Mouse (Mus musculus) adrenal gland, adult (tissue): ENCODE data around the gene Rgl1.
"Not testable (repeated sequence)": the region's sequence is repeated elsewhere in the genome, so short reads cannot be mapped to it uniquely, and the experiment has no call there.

Experiments
- DNase-seq, 2 experiments: peaks; one replicate each; pipeline ENCODE4 v3.0.0; 2022 to 2023; ENCODE audit warnings: low spot score in 1 of 2; ENCODE audit not compliant: inconsistent age in 2 of 2

Rgl1 gene

DNA sequence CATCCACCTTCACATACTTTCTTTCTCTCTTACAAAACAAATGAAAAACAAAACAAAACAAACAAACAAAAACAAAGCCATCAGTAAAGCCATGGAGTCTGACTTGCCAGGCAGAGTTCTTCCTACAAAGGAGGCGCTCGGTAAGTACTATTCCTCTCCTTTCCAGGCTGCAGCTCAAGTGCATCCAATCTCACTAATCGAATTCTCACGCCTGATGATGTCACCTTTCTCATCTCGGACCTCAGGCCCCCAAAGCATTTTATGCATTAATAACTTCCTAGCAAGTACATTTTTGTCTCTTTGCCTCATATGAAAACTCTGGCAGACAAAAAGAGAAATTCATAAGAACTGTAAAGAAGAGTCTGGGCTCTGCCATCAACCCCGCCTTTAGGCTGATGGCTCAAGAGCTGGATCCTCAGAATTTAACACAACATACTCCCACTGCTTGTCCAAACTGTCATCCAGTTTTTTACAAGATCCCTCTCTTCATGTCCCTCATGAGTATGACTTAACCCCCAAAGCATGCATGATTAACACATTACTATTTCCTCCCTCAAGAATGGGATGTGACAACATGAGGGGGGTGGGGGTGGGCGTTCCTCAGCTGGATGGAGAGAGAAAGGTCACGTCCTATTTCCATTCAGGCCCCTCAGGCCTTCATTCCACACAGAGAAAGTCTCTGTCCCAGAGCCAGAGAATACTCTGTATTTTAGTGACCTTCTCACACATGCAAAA is 96.5 kb downstream of the Rgl1 start:
- DNase-seq, result no peak

DNA sequence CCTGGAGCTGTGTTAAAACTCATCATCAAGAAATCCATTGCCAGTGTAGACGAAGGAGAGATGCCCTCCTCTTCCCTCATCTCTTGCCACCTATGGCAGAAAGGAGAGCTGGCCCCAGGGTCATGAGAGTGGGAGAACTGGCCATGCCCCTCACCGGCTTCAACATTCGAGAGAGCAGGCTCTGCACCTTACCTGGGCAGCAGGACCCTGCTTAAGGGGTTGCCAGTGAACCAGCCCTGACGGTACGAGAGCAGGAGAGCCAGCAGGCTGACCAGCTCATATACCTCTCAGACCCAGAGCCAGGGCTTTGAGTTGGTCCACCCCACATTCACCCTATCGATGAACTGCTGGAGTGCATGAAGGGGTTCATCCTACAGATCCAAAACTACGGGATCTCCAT is 105.7 kb downstream of the Rgl1 start:
- no peak for DNase-seq

DNA sequence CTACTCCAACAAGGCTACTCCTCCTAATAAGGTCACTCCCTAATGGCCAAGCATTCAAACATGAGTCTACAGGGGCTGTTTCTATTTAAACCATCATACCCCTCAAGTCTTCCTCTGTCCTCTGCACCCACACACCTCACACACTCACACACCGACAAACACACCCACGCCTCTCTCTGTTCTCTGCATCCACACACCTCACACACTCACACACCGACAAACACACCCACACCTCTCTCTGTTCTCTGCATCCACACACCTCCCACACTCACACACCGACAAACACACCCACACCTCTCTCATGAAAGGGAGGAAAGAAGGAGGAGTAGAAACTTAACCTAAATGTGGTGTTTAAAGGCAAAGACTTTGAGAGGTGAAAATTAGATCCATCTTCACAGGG is 106.2 kb downstream of the Rgl1 start:
- no peak for DNase-seq

DNA sequence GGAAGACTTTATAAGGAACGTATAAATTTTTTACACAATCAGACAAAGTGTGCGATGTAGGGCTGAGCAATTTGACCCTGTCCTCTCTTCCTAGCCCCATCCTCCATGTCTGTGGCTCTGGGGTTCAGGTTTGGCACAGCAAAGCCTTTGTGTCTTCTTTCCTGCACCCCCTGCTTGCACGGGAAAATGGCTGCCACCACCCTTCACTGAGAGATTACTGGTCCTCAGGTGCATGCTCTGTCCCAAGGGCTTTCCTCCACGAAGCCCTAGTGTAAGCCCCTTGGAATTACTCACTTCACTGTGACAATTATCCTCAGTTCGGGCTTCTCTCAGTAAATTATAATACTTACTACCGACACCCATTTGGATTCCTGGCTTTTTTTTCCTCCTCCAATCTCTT is 109.5 kb downstream of the Rgl1 start:
- no peak for DNase-seq

DNA sequence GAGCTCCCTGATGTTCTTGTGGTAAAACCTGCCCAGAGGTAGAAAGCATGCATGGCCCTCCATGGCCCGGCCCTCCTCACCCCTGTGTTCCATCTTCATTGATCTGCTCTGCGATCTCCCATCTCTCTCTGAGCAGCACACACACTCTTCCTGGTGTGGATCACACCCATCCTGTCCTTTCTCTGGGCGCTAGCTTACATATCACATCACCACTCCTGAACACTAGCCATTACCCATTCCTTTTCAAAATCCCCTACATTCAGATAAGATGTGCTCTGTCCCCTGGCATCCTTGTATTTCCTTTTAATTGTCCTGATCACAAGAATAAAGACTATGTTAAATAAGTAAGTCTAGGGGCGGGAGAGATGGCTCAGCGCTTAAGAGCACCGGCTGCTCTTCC is 111.3 kb downstream of the Rgl1 start:
- no peak for DNase-seq

DNA sequence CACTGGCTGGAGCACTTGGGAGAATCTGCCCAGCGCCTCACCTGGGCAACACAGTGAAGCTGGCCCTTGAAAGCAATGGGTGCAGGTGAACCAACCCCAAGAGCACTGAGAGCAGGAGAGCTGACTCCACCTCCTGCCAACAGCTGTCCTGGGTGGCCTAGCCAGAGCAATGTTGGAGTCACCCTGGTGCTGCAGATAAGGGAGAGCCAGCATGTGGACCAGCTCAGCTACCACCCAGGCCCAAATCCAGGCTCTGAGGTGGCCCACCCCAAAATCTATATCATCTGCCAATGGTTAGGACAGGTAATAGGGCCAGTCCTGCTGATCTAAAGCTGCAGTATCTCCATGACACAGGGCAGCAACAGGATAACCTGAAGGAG is 114.7 kb downstream of the Rgl1 start:
- no peak for DNase-seq

DNA sequence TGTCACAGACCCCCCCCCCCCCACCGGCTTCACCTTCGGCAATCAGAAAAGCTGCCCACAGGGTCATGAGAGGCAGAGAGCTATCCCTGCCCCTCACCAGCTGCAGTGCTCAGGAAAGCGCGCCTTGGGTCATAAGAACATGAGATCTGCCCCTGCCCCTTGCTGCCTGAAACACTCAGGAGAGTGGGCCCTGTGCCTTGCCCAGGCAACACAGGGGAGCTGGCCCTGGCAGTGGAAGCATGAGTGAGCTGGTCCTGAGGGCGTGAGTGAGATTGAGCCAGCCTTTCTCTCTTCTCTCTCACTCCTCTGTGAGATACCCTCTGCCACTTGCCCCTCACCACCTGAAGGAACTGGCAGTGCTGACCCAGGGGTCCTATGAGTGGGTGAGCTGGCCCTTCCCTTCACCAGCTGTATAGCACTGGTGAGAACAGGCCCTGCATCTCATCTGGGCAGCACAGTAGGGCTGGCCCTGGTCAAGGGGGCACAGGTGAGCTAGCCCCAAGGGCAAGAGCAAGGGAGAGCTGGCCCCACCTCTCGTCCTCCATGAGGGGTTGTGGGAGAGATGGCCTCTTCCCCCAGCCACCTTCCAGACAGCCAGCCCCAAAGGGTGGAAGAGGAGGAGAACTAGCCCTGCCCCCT is 115.2 kb downstream of the Rgl1 start:
- DNase-seq, result no peak

DNA sequence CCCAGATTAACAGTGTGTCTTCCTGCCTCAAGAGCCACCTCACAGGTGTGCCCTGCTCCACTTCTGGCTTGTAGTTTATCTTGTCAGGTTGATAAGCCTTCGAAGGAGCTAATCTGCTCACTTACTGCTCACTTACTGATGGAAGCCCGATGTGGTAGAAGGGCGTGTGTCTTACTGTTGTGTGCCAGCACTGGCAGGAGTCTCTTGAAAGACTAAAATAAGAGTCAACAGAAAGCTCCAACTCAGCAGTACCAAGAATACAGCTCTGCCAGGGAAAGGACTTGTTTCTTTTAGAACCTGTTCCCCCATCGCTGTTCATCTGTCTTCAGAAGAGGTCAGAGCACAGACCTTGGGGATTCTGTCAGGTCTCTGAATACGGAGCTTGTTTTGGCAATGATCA is 118.1 kb downstream of the Rgl1 start:
- DNase-seq, result no peak

DNA sequence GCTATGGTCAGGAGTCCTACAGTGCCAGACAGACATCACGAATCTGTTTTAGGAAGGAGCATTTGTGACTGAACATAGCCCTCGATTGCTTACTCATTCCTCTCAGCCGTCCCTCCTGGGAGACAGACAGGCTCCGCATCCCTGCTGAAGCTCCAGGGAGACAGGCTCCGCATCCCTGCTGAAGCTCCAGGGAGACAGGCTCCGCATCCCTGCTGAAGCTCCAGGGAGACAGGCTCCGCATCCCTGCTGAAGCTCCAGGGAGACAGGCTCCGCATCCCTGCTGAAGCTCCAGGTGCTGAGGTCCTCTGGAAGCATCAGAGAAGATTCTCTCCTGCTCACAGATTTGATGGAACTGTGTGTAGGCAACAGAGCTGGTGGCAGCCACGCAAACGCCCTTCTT is 123.9 kb downstream of the Rgl1 start:
- not testable (repeated sequence) for DNase-seq

DNA sequence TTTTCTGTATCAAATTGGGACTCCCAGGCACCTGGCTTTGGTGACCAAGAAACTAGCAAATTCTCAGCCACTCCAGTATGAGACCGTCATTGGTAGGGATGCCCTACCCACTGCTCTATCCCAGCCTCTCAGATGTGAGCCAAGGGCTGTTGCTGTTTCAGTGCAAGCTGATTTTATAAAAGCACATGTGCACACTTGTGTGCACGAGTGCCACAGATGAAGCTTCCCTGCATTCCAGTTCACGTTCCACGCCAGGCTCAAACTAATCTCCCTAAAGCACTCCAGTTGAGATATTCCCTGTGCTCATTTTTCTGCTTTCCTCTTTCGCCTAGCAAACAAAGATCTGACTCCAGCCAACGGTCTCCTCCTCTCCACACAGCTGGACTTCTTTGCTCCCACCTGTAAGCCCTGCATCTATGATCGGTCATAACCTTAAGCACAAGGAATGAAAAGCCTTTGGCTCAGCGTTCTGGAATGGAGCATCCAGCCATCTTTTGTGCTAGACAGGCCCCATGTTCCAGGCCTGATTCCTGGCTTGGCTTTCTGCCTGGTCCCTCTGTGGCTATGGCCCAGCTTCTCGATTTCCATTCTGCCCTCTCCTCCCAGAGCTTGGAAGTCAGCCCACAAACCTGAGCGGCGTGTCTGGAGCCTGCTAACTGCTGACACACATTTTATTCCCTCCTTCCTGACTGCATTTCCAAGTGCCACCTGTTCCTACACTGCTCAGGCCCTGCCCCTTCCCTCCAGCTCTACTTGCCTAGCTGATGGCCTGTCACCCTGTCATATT is 125.8 kb downstream of the Rgl1 start:
- peak; percentile 18 to 67 for DNase-seq

DNA sequence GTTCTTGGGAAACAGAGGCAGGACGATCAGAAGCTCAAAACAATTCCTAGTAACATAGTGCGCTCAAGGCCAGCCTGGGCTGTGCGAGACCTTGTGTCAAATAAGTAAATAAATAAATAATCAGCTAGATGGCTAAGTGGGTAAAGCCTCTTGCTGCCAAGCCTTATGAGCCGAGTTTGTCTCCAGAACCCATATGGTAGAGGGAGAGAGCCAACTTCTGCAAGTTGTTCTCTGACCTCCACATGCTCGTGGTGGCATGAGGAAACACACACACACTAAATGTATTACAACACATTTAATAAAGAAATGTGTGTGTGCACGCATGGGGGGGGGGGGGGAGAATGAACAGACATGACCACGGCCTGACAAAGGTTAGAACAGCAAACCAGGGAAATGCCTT is 126.8 kb downstream of the Rgl1 start:
- no peak for DNase-seq

DNA sequence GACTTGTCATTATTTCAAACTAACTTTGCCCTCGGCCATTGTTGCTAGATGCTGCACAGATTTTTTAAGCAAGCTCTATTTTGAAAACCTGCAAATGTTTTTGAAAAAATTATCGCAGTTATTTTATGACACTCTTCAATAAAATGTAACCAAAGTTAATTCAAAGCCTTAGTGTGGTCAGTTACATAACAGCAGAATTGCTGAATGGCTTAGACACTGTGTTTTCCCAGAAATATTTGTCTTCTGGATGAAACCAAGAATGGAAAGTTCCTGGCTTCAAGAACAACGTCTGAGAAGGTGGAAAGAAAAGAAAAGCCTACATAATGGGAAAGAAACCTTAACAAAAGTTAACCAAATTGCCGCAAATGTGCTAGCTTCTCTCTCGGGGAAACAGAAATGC is 131.5 kb downstream of the Rgl1 start:
- no peak for DNase-seq

DNA sequence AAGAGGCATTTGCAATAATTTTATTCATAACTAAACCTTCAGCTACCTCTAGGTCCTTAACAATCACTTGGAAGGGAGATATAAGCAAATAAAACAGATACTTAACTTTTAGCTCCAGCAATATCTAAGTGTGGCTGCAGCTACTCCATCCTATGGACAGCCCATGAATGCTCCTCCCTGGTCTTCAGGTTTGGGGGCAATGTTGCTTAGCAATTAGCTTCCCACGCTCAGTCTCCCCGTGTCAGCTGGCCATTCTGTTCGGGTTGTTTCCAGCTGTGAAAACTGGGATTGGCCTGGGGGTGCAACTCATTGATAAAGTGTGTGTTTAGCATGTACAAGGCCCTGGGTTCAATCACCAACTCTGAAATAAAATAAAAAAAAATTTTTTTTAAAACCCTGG is 136.4 kb downstream of the Rgl1 start:
- DNase-seq, result no peak

DNA sequence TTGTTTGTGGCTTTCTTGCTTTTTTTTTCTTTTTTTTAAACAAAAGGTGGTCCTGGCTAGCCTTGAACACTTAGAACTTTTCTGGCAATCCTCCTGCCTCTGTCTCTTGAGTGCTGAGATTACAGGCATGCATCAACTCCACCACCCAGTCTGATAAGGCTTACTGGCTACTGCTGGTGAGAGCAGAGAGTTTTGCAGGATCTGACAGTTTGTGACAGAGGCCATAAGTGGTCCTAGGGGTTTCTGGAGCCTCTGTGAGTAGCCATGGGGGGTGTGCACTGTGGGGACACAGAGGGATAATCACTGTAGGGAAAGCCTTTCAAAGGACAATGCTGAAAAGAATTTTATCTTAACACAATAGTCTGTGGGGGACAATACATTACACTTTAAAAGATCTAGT is 140.5 kb downstream of the Rgl1 start:
- DNase-seq, result no peak

DNA sequence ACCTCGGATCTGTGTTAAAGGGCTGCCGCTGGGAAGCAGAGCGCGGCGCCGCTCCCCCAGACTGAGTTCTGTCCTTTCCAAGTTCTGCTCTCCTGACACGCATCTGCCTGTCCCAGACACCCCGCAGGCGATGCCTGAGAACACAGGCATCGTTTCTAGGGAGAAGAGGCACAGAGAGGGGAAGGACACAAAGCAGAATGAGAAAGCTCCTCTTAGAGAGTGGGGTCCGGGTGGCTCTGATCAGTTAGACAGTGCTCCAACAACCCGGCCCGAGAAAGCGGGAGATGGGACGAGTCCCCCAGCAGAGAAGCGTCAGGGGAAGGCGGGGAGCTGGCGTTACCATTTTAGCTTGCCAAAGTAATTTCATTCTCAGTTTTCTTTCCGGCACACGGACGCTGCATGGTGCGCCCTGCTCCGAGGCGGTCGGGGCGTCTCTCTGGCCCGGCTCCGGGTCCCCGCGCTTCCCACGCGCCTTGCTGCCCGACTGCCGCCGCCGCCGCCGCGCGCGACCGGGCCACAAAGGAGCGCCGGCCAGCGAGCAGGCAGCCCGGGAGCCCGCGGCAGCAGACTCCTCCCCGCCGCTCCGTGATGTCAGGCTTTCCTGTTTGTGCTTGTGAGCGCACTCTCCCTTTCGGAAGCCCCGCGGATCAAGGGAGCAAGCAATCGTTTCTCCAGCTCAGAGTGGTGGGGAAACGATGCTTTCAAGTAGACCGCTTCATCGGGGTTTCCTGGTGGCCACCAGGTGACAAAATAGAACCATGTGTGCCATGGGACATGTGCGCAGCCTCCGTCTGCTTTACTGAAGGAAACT is 141.3 kb downstream of the Rgl1 start:
- DNase-seq, result peak; percentile 78 to 90

DNA sequence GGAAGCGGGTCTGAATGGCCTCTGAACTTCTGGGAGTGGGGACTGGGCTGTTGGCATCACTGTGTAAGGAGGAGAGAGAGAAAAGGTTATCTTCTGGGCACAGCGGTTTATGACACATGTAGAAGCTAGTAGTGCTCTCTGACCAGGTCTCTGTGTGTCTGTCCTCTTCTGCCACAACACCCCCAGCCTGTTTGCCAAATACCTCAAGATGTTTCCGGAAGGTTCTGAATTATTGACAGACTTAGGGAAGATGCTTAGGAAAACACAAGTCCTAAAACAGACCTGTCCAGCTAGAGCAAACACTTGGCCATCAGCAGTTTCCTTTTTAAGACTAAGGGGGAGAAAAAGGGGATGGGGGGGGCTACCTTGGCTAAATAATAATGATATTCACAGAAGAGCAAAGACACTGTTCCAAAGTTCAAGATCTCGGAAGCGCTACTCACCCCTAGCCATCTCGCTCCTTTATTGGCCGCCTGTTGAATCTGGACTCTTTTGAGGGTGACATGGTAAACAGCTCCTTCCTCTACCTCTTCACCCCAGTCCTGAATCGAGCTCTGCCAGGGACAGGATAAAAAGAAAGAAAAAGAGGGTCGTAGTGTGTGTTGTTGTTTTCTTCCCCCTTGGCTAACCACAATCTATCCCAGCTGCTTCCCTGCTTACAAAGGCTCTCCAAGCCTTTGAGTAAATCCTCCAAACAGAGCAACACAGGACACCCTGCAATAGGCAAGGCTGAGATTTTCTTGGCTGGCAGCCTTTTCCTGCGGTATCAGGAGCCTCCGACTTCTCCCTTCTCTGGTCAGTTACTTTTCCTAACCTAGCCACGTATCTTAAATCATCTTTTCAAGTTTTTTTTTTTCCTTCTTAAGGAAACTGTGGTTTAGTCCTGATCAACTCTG is 142.5 kb downstream of the Rgl1 start:
- peak in 1 of 2 experiments; percentile 54 for DNase-seq

DNA sequence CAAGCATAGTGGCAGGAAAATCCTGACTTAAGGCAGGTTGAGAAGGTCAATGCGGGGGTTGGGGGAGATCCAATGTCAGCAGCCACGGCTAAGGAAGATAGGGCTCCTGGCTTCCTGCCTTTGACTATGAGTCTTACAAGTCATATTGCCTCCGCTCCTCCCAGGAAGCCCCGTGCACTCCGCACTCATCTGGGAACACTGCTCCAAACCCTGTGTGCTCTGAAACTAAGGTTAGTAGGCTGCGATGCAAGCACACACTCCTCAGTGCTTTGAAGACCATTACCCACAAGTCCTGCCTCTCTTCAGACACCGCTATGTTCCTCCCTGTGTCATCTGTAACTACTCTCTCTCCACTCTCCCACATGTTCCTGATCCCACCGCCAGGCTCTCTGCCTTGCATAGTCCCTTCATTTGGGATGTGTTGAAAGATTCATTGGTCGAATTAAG is 143.4 kb downstream of the Rgl1 start:
- DNase-seq, result peak; percentile 46 to 69

DNA sequence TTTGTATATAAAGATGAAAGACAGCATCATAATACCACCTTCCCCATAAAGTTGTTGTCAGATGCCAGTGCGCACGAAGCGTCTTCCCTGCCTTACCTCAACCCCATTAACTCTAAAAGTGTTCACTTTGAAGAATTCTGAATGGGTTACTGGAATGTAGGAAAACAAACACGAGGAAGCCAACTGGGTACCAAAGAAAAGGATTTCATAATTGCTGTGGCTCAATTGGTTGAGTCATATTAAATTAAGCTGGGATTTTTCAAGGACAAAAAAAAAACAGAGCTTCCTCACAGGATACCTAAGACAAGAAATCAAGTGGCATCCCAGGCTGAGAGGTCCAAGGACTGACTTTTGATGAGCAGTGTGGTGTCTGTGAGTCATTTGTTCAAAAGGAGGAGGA is 144.5 kb downstream of the Rgl1 start:
- DNase-seq, result peak in 1 of 2 experiments; percentile 49

DNA sequence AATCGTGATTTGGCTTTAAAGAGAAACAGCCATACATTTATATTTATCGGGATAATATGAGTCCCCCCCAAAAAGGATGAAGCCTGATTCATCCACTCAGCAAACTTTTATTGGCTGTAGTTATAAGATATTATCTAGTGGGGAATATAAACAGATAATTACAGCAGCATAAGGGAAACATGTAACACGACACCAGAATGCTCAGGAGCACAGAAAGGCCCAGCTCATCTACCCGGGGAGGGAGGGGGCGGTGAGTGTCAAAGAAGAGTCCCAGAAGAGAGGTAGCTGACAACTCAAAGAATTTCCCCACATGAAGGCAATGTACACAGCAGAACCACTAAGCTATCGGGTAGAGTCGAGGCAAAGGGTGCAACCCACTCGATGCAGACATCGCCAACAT is 146.8 kb downstream of the Rgl1 start:
- DNase-seq, result no peak

DNA sequence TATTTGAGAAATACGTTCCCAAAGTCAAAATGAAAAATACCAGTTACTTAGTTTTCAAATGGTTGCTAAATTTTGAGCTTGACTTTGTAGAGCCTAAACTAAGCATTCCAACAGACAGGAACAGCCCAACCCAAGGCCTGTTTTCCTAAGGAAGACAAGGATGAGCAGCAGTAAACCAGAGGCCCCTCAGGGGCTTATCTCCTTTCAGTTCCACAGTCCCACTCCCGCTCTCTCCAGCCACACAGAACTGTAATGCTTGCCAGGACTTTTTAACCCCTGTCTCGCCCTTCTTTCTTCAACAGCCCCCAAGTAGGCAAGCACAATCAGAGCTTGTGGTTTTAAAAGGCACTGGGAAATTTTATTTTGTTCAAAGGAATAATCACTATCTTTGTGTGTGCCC is 147.3 kb downstream of the Rgl1 start:
- no peak for DNase-seq
